Mouse (Mus musculus) urinary bladder, postnatal 14 days (tissue): ENCODE data around the gene B4gat1.
A peak's percentile ranks its signal among the peaks of the same experiment; 100 is the strongest.

Experiments
- DNase-seq: peaks from one replicate; pipeline ENCODE4 v3.0.0; 2021; ENCODE audit warnings: low spot score

Gene B4gat1

DNA sequence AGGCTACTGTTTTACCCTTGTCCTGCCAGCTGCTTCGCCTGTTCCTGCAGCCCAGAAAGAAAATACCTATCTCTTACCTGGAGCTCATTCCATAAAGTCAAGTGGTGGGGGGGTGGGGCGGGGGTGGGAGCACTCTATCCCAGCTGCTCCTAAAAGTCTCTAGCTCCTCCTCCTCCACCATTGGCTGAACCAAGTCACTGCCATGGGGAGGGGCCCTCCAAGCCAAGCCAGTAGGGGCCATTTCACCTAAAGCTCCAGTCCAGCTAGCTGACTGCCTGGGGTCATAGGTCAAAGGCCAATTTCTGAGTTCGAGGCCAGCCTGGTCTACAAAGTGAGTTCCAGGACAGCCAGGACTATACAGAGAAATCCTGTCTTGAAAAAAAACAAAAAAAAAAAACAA lies 5.9 kb upstream of the B4gat1 start:
- DNase-seq, result no peak

DNA sequence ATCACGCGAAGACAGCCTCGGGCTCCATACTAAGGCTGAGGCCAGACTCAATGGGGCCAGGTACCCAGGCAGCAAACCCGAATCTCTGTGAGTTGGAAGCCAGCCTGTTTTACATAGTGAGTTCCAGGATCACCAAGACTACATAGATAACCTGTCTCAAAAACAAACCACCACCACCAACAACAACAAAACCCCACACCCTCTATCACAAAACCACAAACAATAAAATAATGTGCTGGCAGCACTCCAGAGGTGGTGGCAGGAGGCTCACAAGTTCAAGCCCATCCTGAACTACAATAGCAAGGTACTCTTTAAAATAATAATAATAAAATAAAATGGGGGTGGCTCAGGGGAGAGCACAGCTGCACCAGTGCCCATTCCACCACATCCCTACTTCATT lies 2.0 kb upstream of the B4gat1 start:
- no peak for DNase-seq

DNA sequence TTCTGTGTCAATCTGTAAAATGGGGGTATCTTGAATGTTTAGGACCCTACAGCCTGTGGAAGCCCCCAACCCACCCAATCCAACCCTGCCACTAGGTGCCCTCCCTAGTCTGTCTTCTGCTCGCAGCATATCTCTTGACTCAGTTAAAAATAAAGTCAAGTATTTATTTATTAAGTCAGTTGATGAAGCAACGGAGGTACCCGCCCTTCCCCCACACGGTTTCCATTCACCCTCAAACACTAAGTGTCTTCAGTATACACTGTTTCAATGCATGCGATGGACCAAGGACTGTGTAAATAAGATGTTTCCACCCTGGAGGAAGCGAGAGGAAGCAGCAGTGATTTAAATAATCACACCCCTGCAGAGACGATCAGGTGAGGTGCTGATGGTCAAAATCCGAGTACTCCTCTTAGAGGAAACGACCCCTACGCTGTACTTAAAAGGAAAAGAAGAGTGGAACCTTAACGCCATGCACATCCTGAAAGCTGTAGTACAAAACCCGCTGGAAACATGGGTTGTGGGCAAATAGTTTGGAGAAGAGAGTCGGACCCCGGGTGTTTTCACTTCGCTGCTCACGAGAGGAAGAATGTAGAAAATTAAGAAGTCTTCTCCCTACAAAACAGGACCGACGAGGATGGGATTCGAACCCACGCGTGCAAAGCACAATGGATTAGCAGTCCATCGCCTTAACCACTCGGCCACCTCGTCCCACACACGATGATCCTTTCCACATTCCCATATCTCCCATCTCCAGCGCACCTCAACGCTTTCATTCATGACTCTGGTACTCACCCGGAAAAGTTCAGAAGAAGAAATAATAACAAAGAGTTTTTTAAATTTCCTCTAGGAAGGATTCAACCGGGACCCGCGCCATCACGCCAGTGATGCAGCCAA lies 701 bp upstream of the B4gat1 start:
- DNase-seq, result peak; percentile 77

DNA sequence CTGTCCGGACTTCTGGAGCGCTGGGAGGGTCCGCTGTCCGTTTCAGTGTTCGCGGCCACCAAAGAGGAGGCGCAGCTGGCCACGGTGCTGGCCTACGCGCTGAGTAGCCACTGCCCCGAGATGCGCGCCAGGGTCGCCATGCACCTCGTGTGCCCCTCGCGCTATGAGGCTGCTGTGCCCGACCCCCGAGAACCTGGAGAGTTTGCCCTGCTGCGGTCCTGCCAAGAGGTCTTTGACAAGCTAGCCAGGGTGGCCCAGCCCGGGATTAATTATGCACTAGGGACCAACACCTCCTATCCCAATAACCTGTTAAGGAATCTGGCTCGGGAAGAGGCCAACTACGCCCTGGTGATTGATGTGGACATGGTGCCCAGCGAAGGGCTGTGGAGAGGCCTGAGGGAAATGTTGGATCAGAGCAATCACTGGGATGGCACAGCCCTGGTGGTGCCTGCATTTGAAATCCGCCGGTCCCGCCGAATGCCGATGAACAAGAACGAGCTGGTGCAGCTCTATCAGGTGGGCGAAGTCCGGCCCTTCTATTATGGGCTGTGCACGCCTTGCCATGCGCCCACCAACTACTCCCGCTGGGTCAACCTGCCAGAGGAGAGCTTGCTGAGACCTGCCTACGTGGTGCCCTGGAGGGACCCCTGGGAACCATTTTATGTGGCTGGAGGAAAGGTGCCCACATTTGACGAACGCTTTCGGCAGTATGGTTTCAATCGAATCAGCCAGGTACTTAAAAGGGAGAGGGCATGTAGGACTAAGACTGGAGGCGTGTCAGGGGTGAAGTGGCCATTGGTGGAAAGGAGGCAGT lies 882 bp downstream of the B4gat1 start:
- DNase-seq, result no peak

DNA sequence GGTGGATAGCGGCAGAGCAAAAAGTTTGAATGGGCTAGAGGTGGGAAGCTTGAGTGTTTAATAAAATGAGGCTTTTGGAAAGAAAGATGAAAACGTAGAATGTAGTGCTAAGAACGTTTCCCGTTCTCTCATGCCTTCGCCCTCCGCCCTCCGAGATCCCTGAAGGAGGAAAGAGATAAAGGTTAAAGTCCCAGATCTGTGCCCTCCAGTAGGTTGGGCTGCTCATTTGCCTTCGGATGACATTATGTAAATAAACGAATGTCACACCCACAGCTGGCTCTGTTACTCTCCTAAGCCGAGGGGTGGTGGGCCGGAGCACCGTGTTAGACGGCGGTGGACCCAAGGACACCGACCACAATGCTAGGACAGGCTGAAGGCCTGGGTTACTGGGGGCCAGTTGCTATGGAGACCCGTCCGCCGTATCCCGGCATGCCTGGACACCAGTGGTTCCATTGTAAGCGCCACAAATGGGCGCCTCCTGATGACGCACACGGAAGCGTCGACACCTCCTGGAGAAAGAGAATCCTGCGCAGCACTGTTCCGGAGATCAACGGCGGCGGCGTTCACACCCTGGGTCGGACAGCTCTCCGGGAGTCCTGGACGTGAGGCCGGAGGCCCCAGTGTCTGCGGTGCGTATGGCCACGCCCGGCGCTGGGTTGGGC lies 2.4 kb downstream of the B4gat1 start, which contains the start of gene Brms1:
Gene Brms1 (plus strand): TSS at position 493 of the 662 bp plus-strand sequence.
- peak; percentile 89 for DNase-seq

DNA sequence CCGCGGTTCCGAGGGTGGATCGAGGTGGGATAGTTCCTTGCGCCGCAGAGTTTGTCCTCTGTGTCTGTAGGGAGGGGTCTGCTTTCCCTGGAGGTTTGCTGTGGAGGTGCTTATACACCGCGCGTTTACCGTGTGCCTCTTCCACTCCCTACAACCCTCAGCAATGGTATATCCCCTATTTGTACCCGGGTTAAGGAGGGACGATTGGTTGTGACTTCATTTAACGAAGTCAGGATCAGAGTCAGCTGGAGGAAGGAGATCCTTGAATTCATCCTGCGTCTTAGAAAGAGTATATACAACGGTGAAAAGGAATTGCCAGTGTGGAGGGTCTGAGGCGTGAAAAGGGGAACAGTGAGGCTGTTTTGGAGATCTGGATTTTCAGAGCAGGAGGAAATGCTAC lies 3.0 kb downstream of the B4gat1 start:
- no peak for DNase-seq

DNA sequence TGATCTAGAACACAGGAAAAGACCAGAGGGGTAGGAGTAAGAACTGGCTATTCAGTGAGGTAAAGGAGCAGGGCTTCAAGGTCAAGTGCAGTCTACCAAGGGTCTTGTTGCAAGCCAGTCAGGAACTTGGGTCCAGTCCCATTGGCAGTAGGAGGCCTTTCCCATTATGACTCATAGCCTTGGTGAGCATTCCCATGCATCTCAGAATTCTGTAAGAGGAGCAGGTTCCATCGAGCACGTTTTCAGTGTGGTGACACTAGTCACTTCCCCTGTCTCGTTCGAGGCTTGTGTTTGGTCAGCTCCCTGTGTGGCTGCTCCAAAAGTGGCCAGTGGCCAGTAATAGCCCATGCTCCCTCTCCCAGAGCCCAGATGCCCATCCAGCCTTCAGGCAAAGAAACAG lies 6.9 kb downstream of the B4gat1 start:
- no peak for DNase-seq

DNA sequence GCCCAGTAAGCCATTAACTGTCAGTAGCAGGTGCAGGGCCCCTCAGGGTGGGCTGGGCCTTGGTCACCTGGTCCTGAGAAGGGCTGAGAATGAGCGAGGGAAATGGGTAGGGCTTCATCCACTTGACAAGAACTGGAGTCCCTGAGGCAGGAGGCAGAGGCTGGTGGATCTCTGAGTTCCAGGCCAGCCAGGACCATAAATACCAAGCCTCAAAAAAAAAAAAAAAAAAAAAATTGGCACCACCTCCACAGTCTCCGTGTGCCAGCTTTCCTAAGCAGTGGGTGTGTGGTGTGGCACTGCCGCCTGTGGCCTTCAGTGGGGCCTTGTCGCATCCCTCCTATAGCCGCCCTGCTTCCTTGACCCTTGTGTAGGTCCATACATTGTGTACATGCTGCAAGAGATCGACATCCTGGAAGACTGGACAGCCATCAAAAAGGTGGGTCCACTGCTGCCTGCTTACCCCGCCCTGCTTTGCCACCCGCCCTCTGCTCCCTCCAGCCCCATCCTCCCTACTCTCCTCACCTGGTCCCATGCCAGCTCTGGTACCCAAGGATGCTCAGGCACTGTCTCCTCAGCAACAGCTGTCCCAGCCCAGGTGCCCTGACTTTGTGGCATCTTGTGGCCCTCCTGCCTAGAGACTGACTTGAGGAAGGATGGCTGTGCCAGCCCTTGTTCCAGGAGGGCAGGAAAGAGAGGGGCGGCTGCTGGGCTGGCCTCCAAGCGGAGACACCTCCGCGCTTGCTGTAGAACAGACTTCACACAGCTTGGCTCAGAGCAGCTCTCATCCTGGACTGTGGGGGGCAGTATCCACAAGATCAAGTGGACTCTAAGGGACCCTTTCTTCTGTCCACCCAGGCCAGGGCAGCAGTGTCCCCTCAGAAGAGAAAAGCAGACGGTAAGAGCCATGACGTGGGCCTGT lies 9.8 kb downstream of the B4gat1 start:
- no peak for DNase-seq

DNA sequence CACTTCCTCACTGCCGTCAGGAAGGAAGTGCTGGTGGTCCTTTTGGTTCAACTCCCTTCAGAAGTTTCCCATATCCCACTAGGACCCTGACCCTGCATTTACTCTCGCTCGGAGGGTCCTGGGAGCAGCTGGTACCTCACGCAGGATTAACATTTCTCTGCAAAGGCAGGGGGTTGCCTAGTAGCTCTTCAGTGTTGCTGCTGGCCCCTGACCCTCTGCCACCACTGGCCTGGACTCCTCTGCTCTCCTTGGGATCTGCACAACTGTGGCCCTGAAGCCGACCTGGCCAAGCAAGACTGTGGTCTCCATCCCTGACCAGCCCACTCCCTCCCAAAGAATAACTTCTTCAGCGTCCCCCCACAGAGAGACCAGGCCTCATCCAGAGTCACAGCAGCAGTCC lies 10.7 kb downstream of the B4gat1 start:
- DNase-seq, result no peak

DNA sequence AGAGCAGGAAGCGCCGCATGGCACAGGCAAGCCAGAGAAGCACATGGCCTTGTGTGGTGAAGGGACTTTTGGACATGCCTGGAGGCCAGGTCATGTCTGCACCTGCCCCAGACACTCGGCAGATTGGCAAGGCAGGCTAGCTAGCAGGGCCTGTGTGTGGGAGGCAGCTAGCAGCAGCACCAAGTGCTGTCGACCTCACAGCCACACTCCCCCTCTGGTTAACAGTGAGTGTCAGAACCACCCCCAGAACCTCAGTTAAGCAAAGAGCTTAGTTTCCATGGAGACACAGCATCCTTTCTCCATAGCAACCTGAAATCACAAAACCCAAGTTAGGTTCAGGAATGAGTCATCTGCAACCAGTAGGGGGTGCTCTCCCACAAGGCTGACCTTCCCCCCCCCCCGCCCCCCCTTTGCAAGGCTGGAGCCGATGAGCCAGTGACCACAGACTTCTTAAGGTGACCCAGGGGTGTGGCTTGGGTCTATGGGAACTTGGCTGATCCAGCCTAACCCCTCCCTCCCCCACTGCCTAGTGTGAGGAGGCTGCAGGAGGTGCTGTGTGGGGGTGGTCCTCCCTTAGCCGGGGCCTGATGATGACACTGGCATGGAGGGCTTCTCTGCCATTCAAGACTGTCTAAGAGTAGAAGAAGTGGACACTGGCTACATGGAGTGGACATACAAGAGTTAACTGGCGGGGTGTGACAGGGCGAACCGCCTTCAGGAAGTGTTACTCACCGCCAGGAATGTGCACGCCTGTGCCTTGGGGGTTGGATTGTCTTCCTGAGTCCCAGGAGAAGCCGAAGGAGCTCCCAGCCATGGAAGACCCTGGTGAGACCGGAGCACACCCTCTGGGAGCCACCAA lies 11.7 kb downstream of the B4gat1 start, which contains the start of gene Rin1:
Gene Rin1 (plus strand): TSS at position 435 of the 859 bp plus-strand sequence.
- peak; percentile 78 for DNase-seq

DNA sequence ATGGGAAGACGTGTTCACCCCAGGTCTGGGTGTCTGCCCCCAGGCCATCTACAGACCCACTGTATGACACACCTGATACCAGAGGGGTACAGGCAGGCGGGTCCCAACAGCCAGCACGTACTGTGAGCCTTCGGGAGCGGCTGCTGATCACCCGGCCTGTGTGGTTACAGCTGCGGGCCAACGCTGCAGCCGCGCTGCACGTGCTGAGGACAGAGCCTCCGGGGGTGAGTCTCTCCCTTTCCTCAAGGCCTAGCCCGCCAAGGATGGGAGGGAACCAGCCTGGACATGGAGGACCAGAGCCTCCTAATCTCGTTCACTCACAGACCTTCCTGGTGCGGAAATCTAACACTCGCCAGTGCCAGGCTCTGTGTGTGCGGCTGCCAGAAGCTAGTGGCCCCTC lies 12.4 kb downstream of the B4gat1 start:
- no peak for DNase-seq

DNA sequence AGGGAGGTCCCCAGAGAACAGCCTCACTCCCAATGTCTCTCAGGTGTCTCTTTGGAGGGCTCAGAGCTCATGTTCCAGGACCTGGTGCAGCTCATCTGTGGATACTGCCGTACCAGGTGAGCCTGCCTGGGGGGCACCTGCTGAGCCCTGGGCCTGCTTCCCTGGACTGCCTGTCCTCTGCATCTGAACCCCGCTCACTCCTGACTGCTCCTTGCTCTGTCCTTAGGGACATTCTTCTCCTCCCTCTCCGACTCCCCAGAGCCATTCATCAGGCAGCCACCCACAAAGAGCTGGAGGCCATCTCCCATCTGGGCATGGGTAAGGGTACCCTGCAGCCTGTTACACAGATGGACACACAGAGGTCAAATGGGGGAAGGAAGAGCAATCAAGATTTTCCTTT lies 12.9 kb downstream of the B4gat1 start:
- no peak for DNase-seq

DNA sequence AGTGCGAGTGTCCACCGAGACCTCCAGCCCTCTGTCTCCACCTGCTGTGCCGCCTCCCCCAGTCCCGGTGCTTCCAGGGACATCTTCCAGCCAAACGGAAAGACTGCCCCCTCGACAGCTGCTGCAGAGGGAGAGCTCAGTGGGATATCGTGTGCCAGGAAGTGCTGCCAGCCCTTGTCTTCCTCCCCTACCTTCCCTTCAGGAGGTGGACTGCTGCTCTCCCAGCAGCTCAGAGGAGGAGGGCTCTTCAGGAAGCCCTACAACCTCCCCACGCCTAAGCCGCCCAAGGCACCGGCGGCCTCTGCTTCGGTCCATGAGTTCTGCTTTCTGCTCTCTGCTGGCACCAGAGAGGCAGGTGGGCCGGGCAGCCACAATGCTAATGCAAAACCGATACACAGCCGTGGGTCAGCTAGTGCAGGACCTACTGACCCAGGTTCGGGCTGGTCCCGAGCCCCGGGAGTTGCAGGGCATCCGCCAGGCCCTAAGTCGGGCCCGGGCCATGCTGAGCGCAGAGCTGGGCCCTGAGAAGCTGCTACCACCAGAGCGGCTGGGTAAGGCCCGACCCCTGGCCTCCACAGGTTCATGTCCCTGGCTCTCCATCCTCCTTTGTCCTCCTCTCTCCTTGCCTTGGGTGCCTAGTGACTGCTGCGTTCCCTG lies 13.7 kb downstream of the B4gat1 start:
- DNase-seq, result no peak

DNA sequence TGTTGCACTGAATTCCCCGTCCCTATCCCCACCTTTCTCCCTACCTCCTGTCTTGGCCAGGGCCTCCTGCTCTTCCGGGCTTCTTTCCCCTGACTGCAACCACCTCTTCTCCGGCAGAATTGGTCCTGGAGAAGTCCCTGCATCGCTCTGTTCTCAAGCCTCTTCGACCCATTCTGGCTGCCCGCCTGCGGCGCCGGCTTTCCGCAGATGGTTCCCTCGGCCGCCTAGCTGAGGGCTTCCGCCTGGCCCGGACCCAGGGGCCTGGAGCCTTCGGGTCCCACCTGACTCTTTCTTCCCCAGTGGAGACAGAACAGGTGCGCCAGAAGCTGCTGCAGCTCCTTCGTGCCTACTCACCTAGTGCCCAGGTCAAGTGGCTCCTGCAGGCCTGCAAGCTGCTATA lies 14.2 kb downstream of the B4gat1 start:
- DNase-seq, result no peak

DNA sequence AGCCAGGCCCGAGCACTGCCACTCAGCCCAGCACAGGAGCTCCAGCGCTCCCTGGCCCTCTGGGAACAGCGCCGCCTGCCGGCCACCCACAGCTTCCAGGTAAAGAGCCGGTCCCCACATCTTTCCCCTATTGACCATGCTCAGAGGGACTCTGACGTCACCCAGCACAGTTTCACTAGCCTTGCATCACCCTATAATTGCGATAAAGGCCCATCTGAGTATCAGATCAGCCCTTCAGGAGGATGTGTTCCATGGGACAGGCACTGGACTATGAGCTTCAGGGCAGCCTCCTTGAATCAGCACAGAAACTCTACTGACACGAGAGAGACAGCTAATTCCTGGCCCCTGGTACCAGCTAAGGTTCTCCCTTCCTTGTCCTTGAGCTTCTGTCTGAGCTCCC lies 15.3 kb downstream of the B4gat1 start:
- peak; percentile 66 for DNase-seq

DNA sequence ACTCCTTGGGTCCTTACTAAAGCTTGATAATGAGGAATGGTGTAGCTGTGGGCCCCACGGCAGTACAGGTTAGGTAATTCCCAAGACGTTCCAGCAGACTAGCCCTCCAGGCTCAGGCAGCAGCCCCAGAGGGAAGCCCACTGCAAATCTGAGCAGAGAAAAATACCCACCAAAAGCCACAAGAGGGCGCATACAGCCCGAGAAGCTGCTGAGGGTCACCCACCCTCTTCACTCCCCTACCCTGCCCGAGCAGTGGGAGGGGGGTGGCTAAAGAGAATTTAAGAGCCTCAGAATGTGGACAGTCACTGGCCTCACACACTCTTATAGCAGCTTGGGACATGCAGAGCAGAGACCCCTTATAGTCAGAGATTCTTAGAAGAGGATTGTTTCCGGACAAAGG lies 17.6 kb downstream of the B4gat1 start:
- no peak for DNase-seq

DNA sequence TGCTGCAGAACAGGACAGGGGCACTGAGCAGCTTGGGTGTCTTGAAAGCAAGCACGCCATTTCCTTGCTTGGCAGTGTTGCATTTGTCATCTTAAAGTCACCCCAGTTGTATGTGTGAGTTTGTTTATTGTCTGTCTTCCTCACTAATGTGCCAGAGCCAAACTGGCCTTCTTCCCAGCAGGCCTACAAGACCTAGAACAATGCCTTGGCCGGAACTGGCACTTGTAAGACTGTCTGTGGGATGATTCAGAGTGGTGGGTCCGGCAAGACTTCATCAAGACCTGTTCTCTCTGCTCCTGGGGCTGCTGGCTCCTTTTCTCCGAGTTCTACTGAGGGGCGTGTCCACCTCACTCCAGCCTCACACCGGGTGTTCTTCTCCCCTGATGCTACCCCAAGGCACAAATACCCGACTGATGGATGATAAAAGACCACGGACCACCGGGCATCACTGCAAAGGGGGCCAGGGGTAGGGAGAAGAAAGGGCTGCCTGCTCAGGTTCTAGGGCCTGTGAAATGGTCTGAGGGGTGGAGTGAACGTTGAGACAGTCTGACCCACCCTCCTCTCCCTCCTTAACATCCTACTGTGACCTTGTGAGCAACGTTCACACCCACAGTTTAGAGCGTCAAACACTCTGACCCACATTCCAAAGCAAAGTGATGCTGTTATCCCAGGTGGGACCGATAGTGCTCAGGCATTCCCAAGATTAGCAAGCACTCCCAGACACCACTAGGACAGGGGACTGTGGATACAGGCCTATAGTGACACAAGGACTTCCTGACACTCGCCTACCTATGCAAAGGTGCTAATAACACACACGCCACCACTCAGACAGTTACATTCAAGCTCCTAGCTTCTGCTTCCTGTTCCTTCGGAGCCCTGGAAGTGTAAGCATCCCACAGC lies 19.5 kb downstream of the B4gat1 start:
- no peak for DNase-seq

DNA sequence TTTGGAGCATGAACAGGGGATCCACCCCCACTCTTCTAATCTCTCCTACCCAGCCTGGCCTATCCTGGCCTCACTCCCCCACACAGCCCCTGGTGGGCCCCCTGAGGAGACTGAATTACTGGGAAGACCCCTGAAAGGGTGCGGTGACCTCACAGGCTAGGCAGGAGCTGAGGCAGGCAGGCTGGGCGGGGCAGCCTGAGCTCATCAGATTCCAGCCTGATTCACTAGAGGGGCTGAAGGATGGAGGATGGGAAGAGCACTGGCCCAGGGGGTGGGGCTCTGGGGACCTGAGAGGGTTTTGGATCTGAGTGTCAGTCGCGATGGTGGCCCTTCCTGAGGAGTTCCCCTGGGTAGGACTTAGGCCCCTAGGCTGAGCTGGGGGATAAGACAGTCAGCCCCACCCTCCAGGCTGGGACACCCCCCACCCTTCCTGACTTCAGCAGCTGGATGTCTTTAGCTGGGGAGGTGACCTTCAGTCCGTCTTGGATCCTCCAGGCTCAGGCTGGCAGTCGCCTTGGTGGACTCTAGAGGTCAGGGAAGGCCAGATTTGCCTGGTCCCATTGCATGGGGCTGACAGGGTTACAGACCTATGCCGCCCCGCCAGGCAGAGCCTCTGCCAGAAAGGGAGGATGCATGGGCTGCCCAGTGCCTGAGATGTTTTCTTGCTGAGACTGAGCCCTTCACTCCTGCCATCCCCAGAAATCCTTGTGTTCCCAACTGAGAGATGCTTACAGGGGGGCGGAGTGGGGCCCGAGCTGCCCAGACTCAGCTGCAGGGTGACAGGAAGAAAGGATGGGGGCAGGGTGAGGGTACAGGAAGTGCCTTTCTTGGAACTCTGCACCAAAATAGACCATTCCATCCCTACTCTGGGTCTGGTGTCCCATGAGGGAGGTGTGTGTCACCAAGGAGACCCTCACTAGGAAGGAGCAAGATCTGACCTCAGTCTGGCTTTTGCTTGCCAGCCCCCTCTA lies 20.5 kb downstream of the B4gat1 start:
- peak; percentile 60 for DNase-seq
